Comparison of ENCODE assay signal across 26 mouse cellular contexts in the genomic region with DNA sequence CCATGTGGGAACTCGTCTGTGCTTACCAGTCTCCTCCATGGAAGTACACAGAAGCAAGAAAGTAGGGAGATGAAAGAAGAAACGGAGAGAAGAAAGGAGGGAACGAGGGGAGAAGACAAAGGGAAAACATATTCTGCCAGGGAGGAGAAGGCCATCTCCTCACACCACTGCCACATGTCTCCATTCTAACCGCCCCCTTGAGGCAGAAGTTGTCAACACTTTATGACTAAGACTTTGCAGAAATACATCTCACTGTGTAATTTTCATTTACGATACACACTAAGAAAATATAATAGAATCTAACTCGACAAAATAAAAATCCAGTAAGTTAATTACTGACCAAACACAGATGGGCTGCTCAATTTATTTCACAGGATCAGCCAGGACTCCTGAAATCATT. TPM values are rescaled to one million over a fixed set of nuclear protein-coding genes. Genes with fewer than 3 reads are reported as not detected.
DNase-seq lines count a peak whose midpoint lies in the region; ATAC-seq and TF ChIP-seq lines count a peak whose summit lies in the region.
"Had no signal": no experiment of that assay in that cellular context is flagged by ENCODE, and none has a peak within 500 bp of the region (broad histone marks: within the 10 kb centered on the region; RNA-seq: fewer than 3 reads in every experiment).

No protein-coding gene starts in this region.

- no peak overlapping the region for H3K4me3 ChIP-seq in heart, postnatal 0 days (ENCODE audit: low read depth, low read length)
- H3K4me3 ChIP-seq in heart, embryonic 10.5 days, result no peak overlapping the region
- H3K4me3 ChIP-seq in layer of hippocampus, adult 2 months, result no peak overlapping the region
- H3K4me3 ChIP-seq in stomach, postnatal 0 days (ENCODE audit: low read depth, low read length), result no peak overlapping the region
- H3K4me3 ChIP-seq: embryonic facial prominence, embryonic 12.5 days; embryonic facial prominence, embryonic 15.5 days; gastrocnemius, adult 2 months; heart, embryonic 13.5 days; hindbrain, embryonic 10.5 days; hindbrain, embryonic 13.5 days had no signal

- H3K4me2 ChIP-seq in heart, postnatal 0 days (ENCODE audit: low read depth, low read length), result no peak overlapping the region
- H3K4me2 ChIP-seq in stomach, postnatal 0 days (replicated peaks; ENCODE audit: low read depth), result no peak overlapping the region
- H3K4me2 ChIP-seq: embryonic facial prominence, embryonic 12.5 days; embryonic facial prominence, embryonic 15.5 days; heart, embryonic 13.5 days; hindbrain, embryonic 13.5 days had no signal

- H3K36me3 ChIP-seq in heart, postnatal 0 days (replicated peaks; ENCODE audit: control insufficient read depth, insufficient read depth, low read length), result peaks cover 72% of the 10 kb centered on the region
- peaks cover 53% of the 10 kb centered on the region for H3K36me3 ChIP-seq in heart, embryonic 10.5 days
- peaks cover 12% of the 10 kb centered on the region for H3K36me3 ChIP-seq in stomach, postnatal 0 days (ENCODE audit: control insufficient read depth, insufficient read depth, low read length)

- no peaks in the 10 kb centered on the region for H3K4me1 ChIP-seq in heart, postnatal 0 days (ENCODE audit: control insufficient read depth, insufficient read depth)
- no peaks in the 10 kb centered on the region for H3K4me1 ChIP-seq in heart, embryonic 10.5 days
- H3K4me1 ChIP-seq in stomach, postnatal 0 days (replicated peaks; ENCODE audit: control insufficient read depth, insufficient read depth), result no peaks in the 10 kb centered on the region
- H3K4me1 ChIP-seq: embryonic facial prominence, embryonic 12.5 days; embryonic facial prominence, embryonic 15.5 days; heart, embryonic 13.5 days; hindbrain, embryonic 10.5 days; hindbrain, embryonic 13.5 days had no signal

- 72% methylated on average over 6 of the region's 6 CpGs for WGBS in heart, postnatal 0 days
- 75% methylated on average over 6 of the region's 6 CpGs for WGBS in heart, embryonic 10.5 days
- WGBS in stomach, postnatal 0 days, result 84% methylated on average over 6 of the region's 6 CpGs

- no peaks in the 10 kb centered on the region for H3K27me3 ChIP-seq in heart, postnatal 0 days (ENCODE audit: control insufficient read depth, insufficient read depth, low read length)
- no peaks in the 10 kb centered on the region for H3K27me3 ChIP-seq in heart, embryonic 10.5 days (ENCODE audit: insufficient read depth, poor library complexity, severe bottlenecking)
- no peaks in the 10 kb centered on the region for H3K27me3 ChIP-seq in stomach, postnatal 0 days (ENCODE audit: control insufficient read depth, insufficient read depth, low read length)
- H3K27me3 ChIP-seq: embryonic facial prominence, embryonic 12.5 days; embryonic facial prominence, embryonic 15.5 days; heart, embryonic 13.5 days; hindbrain, embryonic 13.5 days had no signal

- 0 out of 2 replicates have a peak, but pooled peaks have one; percentile 0 for TF ChIP-seq CTCF in heart, postnatal 0 days (IDR thresholded peaks at IDR 0.05; ENCODE audit: low read depth)
- TF ChIP-seq CTCF in layer of hippocampus, adult 2 months (conservative IDR thresholded peaks at IDR 0.05), result peak; percentile 36
- TF ChIP-seq CTCF in stomach, postnatal 0 days (IDR thresholded peaks at IDR 0.05; ENCODE audit: low read depth), result peak; percentile 25; the same call in 1 of the 2 replicates

- DNase-seq in heart, postnatal 0 days (ENCODE audit: low spot score), result no peak
- DNase-seq in heart, embryonic 10.5 days (ENCODE audit: low spot score), result no peak
- DNase-seq in layer of hippocampus, adult 2 months (ENCODE audit: low spot score in 2 of 2), result no peak
- no peak for DNase-seq in layer of hippocampus, adult 8-10 months (ENCODE audit: low spot score in 2 of 2)
- DNase-seq in 3T3-L1 (ENCODE audit: low read depth, low spot score), result peak; percentile 26
- no peak for DNase-seq in stomach, postnatal 0 days (ENCODE audit: low spot score)
- no peak for DNase-seq in lung, postnatal 4 days
- DNase-seq: adrenal gland, adult 8-10 months; adrenal gland, postnatal 25 days; cerebellum, adult 11-12 months; cerebellum, adult 8-10 months; cerebellum, postnatal 14 days; forebrain, postnatal 0 days; gastrocnemius, adult 2 months; gastrocnemius, postnatal 14 days; heart, adult 11 months; heart, postnatal 36 days had no signal

- no peak overlapping the region for H3K9ac ChIP-seq in heart, postnatal 0 days (replicated peaks; ENCODE audit: low read depth, low read length)
- no peak overlapping the region for H3K9ac ChIP-seq in stomach, postnatal 0 days (ENCODE audit: low read length)
- H3K9ac ChIP-seq: embryonic facial prominence, embryonic 12.5 days; embryonic facial prominence, embryonic 15.5 days; forebrain, postnatal 0 days; heart, embryonic 13.5 days; hindbrain, embryonic 13.5 days had no signal

- H3K9me3 ChIP-seq in heart, postnatal 0 days (replicated peaks; ENCODE audit: control insufficient read depth, low read length), result no peaks in the 10 kb centered on the region
- no peaks in the 10 kb centered on the region for H3K9me3 ChIP-seq in heart, embryonic 10.5 days
- no peaks in the 10 kb centered on the region for H3K9me3 ChIP-seq in stomach, postnatal 0 days (ENCODE audit: control insufficient read depth, low read length)
- H3K9me3 ChIP-seq: embryonic facial prominence, embryonic 15.5 days; heart, embryonic 13.5 days; hindbrain, embryonic 10.5 days; hindbrain, embryonic 13.5 days had no signal

- no peak for ATAC-seq in heart, postnatal 0 days (ENCODE audit: insufficient read depth, low read depth)
- ATAC-seq in stomach, postnatal 0 days (ENCODE audit: low FRiP score, low TSS enrichment), result no peak
- ATAC-seq: activated CD4-positive, CD25-positive, alpha-beta regulatory T cell, adult 4 months; CD4-positive, CD25-positive, alpha-beta regulatory T cell, adult 4 months; forebrain, embryonic 14.5 days; forebrain, postnatal 0 days; hindbrain, embryonic 16.5 days had no signal

- no peak overlapping the region for H3K27ac ChIP-seq in heart, postnatal 0 days (ENCODE audit: low read depth)
- no peak overlapping the region for H3K27ac ChIP-seq in heart, embryonic 10.5 days
- no peak overlapping the region for H3K27ac ChIP-seq in layer of hippocampus, adult 2 months
- H3K27ac ChIP-seq in stomach, postnatal 0 days (replicated peaks), result no peak overlapping the region
- H3K27ac ChIP-seq: embryonic facial prominence, embryonic 12.5 days; embryonic facial prominence, embryonic 15.5 days; gastrocnemius, adult 2 months; heart, embryonic 13.5 days; hindbrain, embryonic 10.5 days; hindbrain, embryonic 13.5 days had no signal

- TF ChIP-seq EP300 in heart, postnatal 0 days (IDR thresholded peaks at IDR 0.05; ENCODE audit: low read depth), result no peak
- TF ChIP-seq EP300 in stomach, postnatal 0 days (optimal IDR thresholded peaks at IDR 0.05), result no peak

RNA-seq across cellular contexts. Expression of a gene that starts 55.4 kb away (rescaled TPM):
- 0.73 and 3.4 TPM in 2 replicates for total RNA-seq in heart, postnatal 0 days (2014; rRNA removed; ENCODE audit: low replicate concordance)
- 15.0 and 16.3 TPM in 2 replicates for polyA plus RNA-seq in heart, postnatal 0 days (2015; fragmentation: Nextera tagmentation; extraction: Ambion mirVana)
- polyA plus RNA-seq in heart, embryonic 10.5 days (2016; fragmentation: Nextera tagmentation; extraction: Ambion mirVana), result 35.8 and 40.0 TPM in 2 replicates
- total RNA-seq in layer of hippocampus, adult 2 months (2021), result 10 to 100 TPM; 13.8 to 17.2 TPM
- total RNA-seq in layer of hippocampus, adult 8-10 months (2022), result 10 to 100 TPM; 14.8 to 17.6 (median 15.7) TPM
- 22.7 and 23.4 TPM in 2 replicates for polyA plus RNA-seq in stomach, postnatal 0 days (2015; fragmentation: Nextera tagmentation; extraction: Ambion mirVana)
